Mouse (Mus musculus) limb, embryonic 14.5 days (tissue): ENCODE results near the gene Sgsm3. TPM values are rescaled to one million over a fixed set of nuclear protein-coding genes. Genes with fewer than 3 reads are reported as not detected.

ENCODE experiments used
- ATAC-seq: fragments of 200-750 bp; cut with Nextera tagmentation; 2 replicates; pipeline ENCODE4 v1.8.0; 2017; ENCODE audit warnings: low read depth, moderate number of reproducible peaks, moderate TSS enrichment; ENCODE audit not compliant: low FRiP score
- DNase-seq: peaks from one replicate; pipeline ENCODE4 v3.0.0-alpha.2; 2015; ENCODE audit warnings: low spot score
- H3K27ac ChIP-seq: fragments of 300-500 bp; sonication (generic); replicated peaks from 2 replicates; pipeline ENCODE4 v1.5.1; 2014; ENCODE audit warnings: low read depth, mild to moderate bottlenecking, low read length, moderate library complexity, mixed read lengths
- H3K27me3 ChIP-seq: fragments of 300-500 bp; sonication (generic); 2 replicates; pipeline ENCODE4 v1.6.1; 2014; ENCODE audit warnings: low read length, mixed read lengths; ENCODE audit not compliant: control insufficient read depth, insufficient read depth
- H3K36me3 ChIP-seq: fragments of 300-500 bp; sonication (generic); 2 replicates; pipeline ENCODE4 v1.6.1; 2014; ENCODE audit warnings: mild to moderate bottlenecking, low read length, moderate library complexity, mixed read lengths; ENCODE audit not compliant: control insufficient read depth, insufficient read depth
- H3K4me1 ChIP-seq: fragments of 300-500 bp; sonication (generic); 2 replicates; pipeline ENCODE4 v1.6.1; 2014; ENCODE audit warnings: antibody characterized with exemption, low read length, mixed read lengths; ENCODE audit not compliant: control insufficient read depth, insufficient read depth
- H3K4me2 ChIP-seq: fragments of 300-500 bp; sonication (generic); replicated peaks from 2 replicates; pipeline ENCODE4 v1.6.1; 2014; ENCODE audit warnings: low read depth, mild to moderate bottlenecking, low read length, moderate library complexity; ENCODE audit not compliant: severe bottlenecking
- H3K4me3 ChIP-seq: fragments of 300-500 bp; sonication (generic); replicated peaks from 2 replicates; pipeline ENCODE4 v1.5.1; 2014; ENCODE audit warnings: low read length
- H3K9ac ChIP-seq: fragments of 300-500 bp; sonication (generic); 2 replicates; pipeline ENCODE4 v1.6.1; 2014; ENCODE audit warnings: mild to moderate bottlenecking, low read depth, low read length, moderate library complexity; ENCODE audit not compliant: severe bottlenecking
- H3K9me3 ChIP-seq: fragments of 300-500 bp; sonication (generic); 2 replicates; pipeline ENCODE4 v1.6.1; 2016; ENCODE audit warnings: low read length; ENCODE audit not compliant: control insufficient read depth
- POLR2A ChIP-seq: fragments of 200-500 bp; IDR thresholded peaks from 2 replicates; pipeline ENCODE4 v1.8.0; 2012; ENCODE audit warnings: inconsistent platforms, mild to moderate bottlenecking, moderate library complexity, borderline replicate concordance; ENCODE audit not compliant: insufficient read depth, insufficient read length; ENCODE audit errors: extremely low read depth
- WGBS: fragments of 180-500 bp; shearing (Covaris S2); extraction: QIAGEN DNeasy Blood & Tissue Kit; methylation state at CpG from one replicate; pipeline ENCODE4 v1.1.7; 2014; 5-methylcytosine and 5-hydroxymethylcytosine counted together
- polyA plus RNA-seq, 2 experiments: library from polyadenylated mRNA; depleted of rRNA in 1 of 2; stranded (reverse) in 1 of 2; unstranded in 1 of 2; fragments of >200 nt; fragmentation: Nextera tagmentation in 1 of 2; extraction: Ambion mirVana in 1 of 2; gene quantifications; 2 replicates each; pipeline versions ENCODE4 v1.2.1 to v1.2.3; 2012 to 2014

Gene Sgsm3
- polyA plus RNA-seq, 2 experiments = 26.2 to 32.1 TPM

DNA sequence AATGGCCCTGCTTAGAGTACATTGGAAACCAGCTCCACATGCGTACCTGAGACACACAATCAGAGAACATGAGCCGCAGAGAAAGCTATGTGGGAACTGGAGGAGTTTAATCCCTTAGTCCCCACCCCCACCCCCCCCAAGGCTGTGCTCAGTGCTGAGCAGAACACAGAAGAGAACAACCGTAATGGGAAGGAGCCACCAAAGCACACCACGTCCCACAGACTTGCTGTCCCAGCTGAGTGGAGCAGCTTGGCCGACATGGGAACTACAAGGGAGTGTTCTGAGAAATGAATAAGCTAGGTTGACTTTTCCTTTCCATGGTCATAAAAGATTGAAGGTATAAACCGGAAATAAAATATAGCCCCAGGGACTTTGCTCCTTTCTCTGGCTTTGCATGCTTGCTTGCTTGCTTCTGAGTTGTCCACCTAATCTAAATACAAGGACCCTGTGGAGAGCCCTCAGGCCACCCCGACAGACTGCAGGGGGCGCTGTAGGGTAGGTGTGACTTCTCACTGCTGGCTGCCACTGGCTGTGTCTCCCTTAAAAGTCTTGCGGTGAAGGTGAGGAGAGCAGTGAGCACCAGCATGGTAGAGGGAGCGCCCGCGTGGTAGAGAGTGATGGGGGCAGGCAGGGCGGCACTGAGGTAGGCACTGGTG, 64.8 kb downstream of the Sgsm3 start:
- DNase-seq (peak; percentile 21), ATAC-seq (no peak)
- peaks cover 7% of the 10 kb centered on the region; the same call in 1 of the 2 replicates for H3K36me3 ChIP-seq
- H3K9me3 ChIP-seq = no peaks in the 10 kb centered on the region
- 54% methylated on average over 12 of the region's 13 CpGs for WGBS
- no peak overlapping the region for H3K4me2 ChIP-seq
- H3K4me1 ChIP-seq = peaks cover 5% of the 10 kb centered on the region
- 0 out of 2 replicates have a peak overlapping the region, but pooled peaks have one; percentile 13 for H3K27ac ChIP-seq
- no peak overlapping the region for H3K4me3 ChIP-seq
- no peak overlapping the region for H3K9ac ChIP-seq
- no peaks in the 10 kb centered on the region for H3K27me3 ChIP-seq
- no peak for TF ChIP-seq POLR2A

DNA sequence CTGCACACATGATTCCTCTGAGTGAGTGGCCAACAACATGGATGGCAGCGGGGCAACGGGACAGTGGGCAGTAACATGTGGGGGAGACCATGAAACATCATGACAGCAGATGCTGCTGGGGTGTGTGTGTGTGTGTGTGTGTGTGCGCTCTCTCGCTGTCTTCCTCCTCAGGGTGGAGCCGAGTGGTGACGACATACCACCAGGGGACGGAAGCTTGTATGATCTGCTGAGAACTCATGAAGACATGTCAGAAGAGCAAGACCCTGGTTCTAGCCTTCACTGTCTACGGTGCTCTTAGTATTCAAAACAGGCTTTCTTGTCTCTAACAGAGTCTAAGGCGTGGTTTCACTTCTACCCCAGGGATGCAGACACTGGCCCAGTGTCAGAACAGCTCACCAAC, 66.9 kb downstream of the Sgsm3 start:
- WGBS = 91% methylated on average over 9 of the region's 9 CpGs
- Histone ChIP-seq H3K4me1 (peaks cover 5% of the 10 kb centered on the region), H3K9ac (no peak overlapping the region), H3K27me3 (no peaks in the 10 kb centered on the region), H3K4me2 (no peak overlapping the region), H3K36me3 (peaks cover 7% of the 10 kb centered on the region; the same call in 1 of the 2 replicates), H3K9me3 (no peaks in the 10 kb centered on the region), H3K4me3 (no peak overlapping the region), H3K27ac (no peak overlapping the region)
- ATAC-seq (no peak), DNase-seq (no peak)
- TF ChIP-seq POLR2A = no peak

DNA sequence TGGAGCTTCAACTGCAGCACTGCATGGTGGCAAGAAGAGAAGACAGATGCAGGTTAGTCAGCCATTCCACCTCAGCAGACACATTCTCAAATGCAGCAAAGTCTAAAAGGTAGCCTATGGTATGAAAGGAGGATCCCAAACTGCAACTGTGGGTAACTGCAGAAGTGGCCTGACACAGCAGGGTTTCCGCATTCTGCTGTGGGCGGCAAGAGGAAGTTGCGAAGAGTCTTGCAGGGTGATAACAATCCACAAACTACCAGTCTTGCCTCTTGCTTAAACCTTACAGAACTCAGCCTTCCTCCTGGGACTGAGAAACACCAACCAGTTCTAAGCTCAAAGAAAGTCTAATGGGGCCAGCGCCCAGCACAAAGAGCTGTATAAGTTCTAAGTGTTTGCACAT, 67.8 kb downstream of the Sgsm3 start:
- Histone ChIP-seq H3K9me3 (no peaks in the 10 kb centered on the region), H3K4me2 (no peak overlapping the region), H3K36me3 (peaks cover 7% of the 10 kb centered on the region; the same call in 1 of the 2 replicates), H3K4me1 (peaks cover 5% of the 10 kb centered on the region), H3K9ac (no peak overlapping the region), H3K4me3 (no peak overlapping the region), H3K27me3 (no peaks in the 10 kb centered on the region), H3K27ac (no peak overlapping the region)
- ATAC-seq (no peak), DNase-seq (no peak)
- TF ChIP-seq POLR2A = no peak
- 93% methylated on average over 4 of the region's 4 CpGs for WGBS

DNA sequence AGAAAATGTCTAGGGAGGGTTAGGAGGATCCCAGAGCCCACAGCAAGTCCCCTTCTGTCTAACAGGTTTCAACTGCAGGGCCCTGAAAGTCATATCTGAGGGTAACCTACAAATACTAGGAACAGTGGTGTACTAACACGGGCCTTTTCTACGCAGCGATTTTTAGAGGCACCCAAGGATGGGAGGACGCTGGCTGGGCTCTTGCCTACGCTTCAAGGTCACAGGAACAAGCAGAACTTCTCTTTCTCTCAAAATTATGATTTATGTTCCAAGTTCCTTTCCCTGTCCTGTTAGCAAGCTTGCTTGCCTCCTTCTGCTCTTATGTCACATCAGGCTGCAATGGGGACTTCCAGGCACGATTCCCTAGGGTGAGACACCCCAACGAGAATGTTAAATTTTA, 68.5 kb downstream of the Sgsm3 start:
- Histone ChIP-seq H3K27ac (no peak overlapping the region), H3K4me1 (peaks cover 5% of the 10 kb centered on the region), H3K9ac (no peak overlapping the region), H3K27me3 (no peaks in the 10 kb centered on the region), H3K9me3 (no peaks in the 10 kb centered on the region), H3K36me3 (peaks cover 7% of the 10 kb centered on the region; the same call in 1 of the 2 replicates), H3K4me2 (no peak overlapping the region), H3K4me3 (no peak overlapping the region)
- TF ChIP-seq POLR2A = no peak
- WGBS = 86% methylated on average over 7 of the region's 7 CpGs
- DNase-seq (no peak), ATAC-seq (no peak)

- no peak overlapping the region for H3K4me3 ChIP-seq
- H3K4me1 ChIP-seq = peaks cover 3% of the 10 kb centered on the region
- no peak for TF ChIP-seq POLR2A
- H3K27ac ChIP-seq = no peak overlapping the region
- H3K9me3 ChIP-seq = no peaks in the 10 kb centered on the region
- H3K27me3 ChIP-seq = no peaks in the 10 kb centered on the region
- H3K36me3 ChIP-seq = peaks cover 7% of the 10 kb centered on the region; the same call in 1 of the 2 replicates
- WGBS = 58% methylated on average over 10 of the region's 10 CpGs
- no peak overlapping the region for H3K9ac ChIP-seq
- no peak for ATAC-seq
- H3K4me2 ChIP-seq = no peak overlapping the region
- DNase-seq = no peak
Observed at GRCm38 (mm10) chr15:81047497-81047896, 69.9 kb downstream of the Sgsm3 start.
